Mouse (Mus musculus) embryonic fibroblast, embryonic 13.5 days (primary cell): ENCODE results near the gene Bnip2. TPM values are rescaled to one million over a fixed set of nuclear protein-coding genes. Genes with fewer than 3 reads are reported as not detected.

Experiments
- H3K27ac ChIP-seq: 2 replicates; pipeline ENCODE4 v1.5.1; 2012; ENCODE audit warnings: low read length, control low read depth, inconsistent platforms; ENCODE audit not compliant: insufficient read depth
- H3K4me1 ChIP-seq: 2 replicates; pipeline ENCODE4 v1.6.1; 2011; ENCODE audit warnings: low read length; ENCODE audit not compliant: control insufficient read depth, insufficient read depth
- H3K4me3 ChIP-seq: 2 replicates; pipeline ENCODE4 v1.5.1; 2011; ENCODE audit warnings: mild to moderate bottlenecking, control low read depth, low read length; ENCODE audit not compliant: insufficient read depth
- CTCF ChIP-seq: IDR thresholded peaks from 2 replicates; pipeline ENCODE4 v1.5.1; 2011; ENCODE audit warnings: mild to moderate bottlenecking, control low read depth, low read length, moderate library complexity, borderline replicate concordance; ENCODE audit not compliant: insufficient read depth
- POLR2A ChIP-seq: IDR thresholded peaks from 2 replicates; pipeline ENCODE4 v1.6.1; 2011; ENCODE audit warnings: low read depth, mild to moderate bottlenecking, control low read depth, low read length, moderate library complexity
- polyA plus RNA-seq: library from polyadenylated mRNA; stranded (reverse); fragments of >200 nt; gene quantifications from 2 replicates; pipeline ENCODE4 v1.2.4, GENCODE M21; 2011; ENCODE audit warnings: low read depth; ENCODE audit not compliant: missing spikeins, insufficient read length

Bnip2 gene
- 174 and 184 TPM in 2 replicates for polyA plus RNA-seq

- Histone ChIP-seq H3K4me1 (peaks cover 8% of the 10 kb centered on the region), H3K27ac (peak within 1 kb of the TSS; percentile 87), H3K4me3 (peak within 1 kb of the TSS; percentile 75)
- TF ChIP-seq POLR2A = peak; percentile 99
- no peak for TF ChIP-seq CTCF
Observed at GRCm38 (mm10) chr9:69989303-69990121, at the start of gene Bnip2. TSS of gene Bnip2 (plus strand) at chr9:69989466.

GRCm38 (mm10) chr9:69940839-69941490 lies 48.3 kb upstream of the Bnip2 start:
- Histone ChIP-seq H3K4me1 (no peaks in the 10 kb centered on the region), H3K27ac (no peak overlapping the region), H3K4me3 (no peak overlapping the region)
- TF ChIP-seq CTCF (no peak), POLR2A (no peak)

GRCm38 (mm10) chr9:69941556-69941955 lies 47.7 kb upstream of the Bnip2 start:
- TF ChIP-seq POLR2A (no peak), CTCF (no peak)

GRCm38 (mm10) chr9:69948964-69949363 lies 40.3 kb upstream of the Bnip2 start:
- Histone ChIP-seq H3K4me1 (no peaks in the 10 kb centered on the region), H3K4me3 (no peak overlapping the region), H3K27ac (no peak overlapping the region)
- peak; percentile 51; the same call in 1 of the 2 replicates for TF ChIP-seq CTCF
- TF ChIP-seq POLR2A = no peak

More at GRCm38 (mm10) chr9:69941556-69941955, 47.7 kb upstream of the Bnip2 start:
- Histone ChIP-seq H3K4me1 (no peaks in the 10 kb centered on the region), H3K4me3 (no peak overlapping the region), H3K27ac (no peak overlapping the region)

- no peaks in the 10 kb centered on the region for H3K4me1 ChIP-seq
- no peak overlapping the region for H3K27ac ChIP-seq
- no peak overlapping the region for H3K4me3 ChIP-seq
- no peak for TF ChIP-seq POLR2A
- TF ChIP-seq CTCF = no peak
Observed at GRCm38 (mm10) chr9:69949641-69950040, 39.6 kb upstream of the Bnip2 start.

- no peak overlapping the region for H3K27ac ChIP-seq
- no peaks in the 10 kb centered on the region for H3K4me1 ChIP-seq
- TF ChIP-seq POLR2A (no peak), CTCF (no peak)
- no peak overlapping the region for H3K4me3 ChIP-seq
Observed at GRCm38 (mm10) chr9:69961007-69961406, 28.3 kb upstream of the Bnip2 start.

- TF ChIP-seq POLR2A = no peak
- TF ChIP-seq CTCF = no peak
Observed at GRCm38 (mm10) chr9:69964370-69964769, 24.9 kb upstream of the Bnip2 start.

GRCm38 (mm10) chr9:69985526-69985925 lies 3.7 kb upstream of the Bnip2 start:
- no peak overlapping the region for H3K4me3 ChIP-seq
- H3K4me1 ChIP-seq = no peaks in the 10 kb centered on the region; the same call in 1 of the 2 replicates
- TF ChIP-seq POLR2A (no peak), CTCF (no peak)
- no peak overlapping the region for H3K27ac ChIP-seq

More at GRCm38 (mm10) chr9:69964370-69964769, 24.9 kb upstream of the Bnip2 start:
- Histone ChIP-seq H3K4me3 (no peak overlapping the region), H3K27ac (no peak overlapping the region), H3K4me1 (no peaks in the 10 kb centered on the region)

GRCm38 (mm10) chr9:69986063-69986462 lies 3.2 kb upstream of the Bnip2 start:
- TF ChIP-seq CTCF = no peak
- TF ChIP-seq POLR2A = no peak
- Histone ChIP-seq H3K4me3 (no peak overlapping the region), H3K27ac (no peak overlapping the region)

GRCm38 (mm10) chr9:69986571-69986970 lies 2.7 kb upstream of the Bnip2 start:
- no peaks in the 10 kb centered on the region; the same call in 1 of the 2 replicates for H3K4me1 ChIP-seq
- H3K4me3 ChIP-seq = no peak overlapping the region
- no peak overlapping the region for H3K27ac ChIP-seq
- TF ChIP-seq POLR2A = no peak

More at GRCm38 (mm10) chr9:69986063-69986462, 3.2 kb upstream of the Bnip2 start:
- no peaks in the 10 kb centered on the region; the same call in 1 of the 2 replicates for H3K4me1 ChIP-seq
